Mouse (Mus musculus) kidney, embryonic 14.5 days (tissue): ENCODE measurements at regions not wholly inside any gene's neighbourhood (a gene's known extent, or its start where the extent isn't known, plus 50 kb on each side); places are given as distances from the start of the nearest gene placed in this dataset.
A peak's percentile ranks its signal among the peaks of the same experiment; 100 is the strongest.

Experiments used
- ATAC-seq: fragments of 200-750 bp; cut with Nextera tagmentation; 2 replicates; pipeline ENCODE4 v1.8.0; 2017; ENCODE audit warnings: moderate number of reproducible peaks, mild to moderate bottlenecking, moderate TSS enrichment, moderate library complexity; ENCODE audit not compliant: low FRiP score, low TSS enrichment
- H3K27ac ChIP-seq: fragments of 300-500 bp; sonication (generic); 2 replicates; pipeline ENCODE4 v1.5.1; 2014; ENCODE audit warnings: low read depth, mild to moderate bottlenecking, low read length, moderate library complexity, mixed read lengths
- H3K27me3 ChIP-seq: fragments of 300-500 bp; sonication (generic); 2 replicates; pipeline ENCODE4 v1.6.1; 2014; ENCODE audit warnings: mild to moderate bottlenecking, low read length; ENCODE audit not compliant: control insufficient read depth, insufficient read depth
- H3K36me3 ChIP-seq: fragments of 300-500 bp; sonication (generic); 2 replicates; pipeline ENCODE4 v1.6.1; 2014; ENCODE audit warnings: low read length, mixed read lengths; ENCODE audit not compliant: control insufficient read depth, insufficient read depth
- H3K4me1 ChIP-seq: fragments of 300-500 bp; sonication (generic); 2 replicates; pipeline ENCODE4 v1.6.1; 2014; ENCODE audit warnings: low read length, mixed read lengths; ENCODE audit not compliant: control insufficient read depth, insufficient read depth
- H3K4me2 ChIP-seq: fragments of 300-500 bp; sonication (generic); replicated peaks from 2 replicates; pipeline ENCODE4 v1.6.1; 2014; ENCODE audit warnings: low read depth, mild to moderate bottlenecking, low read length
- H3K4me3 ChIP-seq: fragments of 300-500 bp; sonication (generic); 2 replicates; pipeline ENCODE4 v1.5.1; 2014; ENCODE audit warnings: mild to moderate bottlenecking, low read length
- H3K9ac ChIP-seq: fragments of 300-500 bp; sonication (generic); 2 replicates; pipeline ENCODE4 v1.6.1; 2014; ENCODE audit warnings: low read depth, mild to moderate bottlenecking, low read length, moderate library complexity
- H3K9me3 ChIP-seq: fragments of 300-500 bp; sonication (generic); 2 replicates; pipeline ENCODE4 v1.6.1; 2016; ENCODE audit warnings: low read length; ENCODE audit not compliant: control insufficient read depth
- WGBS: fragments of 180-500 bp; shearing (Covaris S2); extraction: QIAGEN DNeasy Blood & Tissue Kit; methylation state at CpG from one replicate; pipeline ENCODE4 v1.1.7; 2014; 5-methylcytosine and 5-hydroxymethylcytosine counted together

DNA sequence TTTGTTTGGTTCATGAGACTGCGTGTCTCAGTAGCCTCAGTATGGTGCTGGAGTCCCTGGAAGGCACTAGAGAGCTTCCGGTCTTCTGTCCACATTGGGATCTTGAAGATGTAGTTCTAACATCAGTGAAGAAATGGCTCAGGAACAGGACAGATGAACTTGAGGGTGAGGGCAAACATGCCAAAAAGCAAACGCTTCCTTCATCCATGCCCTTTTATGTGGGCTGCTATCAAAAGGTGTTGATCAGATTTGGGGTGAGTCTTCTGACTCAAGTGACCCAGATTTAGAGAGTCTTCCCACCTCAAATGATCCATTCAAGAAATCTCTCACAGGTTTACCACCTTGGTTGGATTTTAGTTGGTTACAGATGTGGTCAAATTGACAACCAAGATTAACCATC is 304.1 kb upstream of the Klf3 start:
- H3K27ac ChIP-seq, result no peak overlapping the region
- ATAC-seq, result no peak
- WGBS, result 95% methylated on average over 3 of the region's 3 CpGs
- H3K4me3 ChIP-seq, result no peak overlapping the region
- H3K9ac ChIP-seq, result no peak overlapping the region
- H3K4me2 ChIP-seq, result no peak overlapping the region
- H3K27me3 ChIP-seq, result no peaks in the 10 kb centered on the region
- no peaks in the 10 kb centered on the region for H3K36me3 ChIP-seq
- no peaks in the 10 kb centered on the region for H3K9me3 ChIP-seq
- 0 out of 2 replicates have a peak, but pooled peaks cover 8% of the 10 kb centered on the region for H3K4me1 ChIP-seq

GRCm38 (mm10) chr5:64500413-64500812 is 302.8 kb upstream of the Klf3 start:
- H3K27ac ChIP-seq, result no peak overlapping the region
- no peak overlapping the region for H3K4me2 ChIP-seq
- H3K27me3 ChIP-seq, result no peaks in the 10 kb centered on the region
- H3K4me1 ChIP-seq, result peaks cover 18% of the 10 kb centered on the region; the same call in 1 of the 2 replicates
- 49% methylated on average over 8 of the region's 8 CpGs for WGBS
- ATAC-seq, result no peak
- no peak overlapping the region for H3K4me3 ChIP-seq
- H3K9me3 ChIP-seq, result no peaks in the 10 kb centered on the region
- no peak overlapping the region for H3K9ac ChIP-seq
- no peaks in the 10 kb centered on the region for H3K36me3 ChIP-seq

DNA sequence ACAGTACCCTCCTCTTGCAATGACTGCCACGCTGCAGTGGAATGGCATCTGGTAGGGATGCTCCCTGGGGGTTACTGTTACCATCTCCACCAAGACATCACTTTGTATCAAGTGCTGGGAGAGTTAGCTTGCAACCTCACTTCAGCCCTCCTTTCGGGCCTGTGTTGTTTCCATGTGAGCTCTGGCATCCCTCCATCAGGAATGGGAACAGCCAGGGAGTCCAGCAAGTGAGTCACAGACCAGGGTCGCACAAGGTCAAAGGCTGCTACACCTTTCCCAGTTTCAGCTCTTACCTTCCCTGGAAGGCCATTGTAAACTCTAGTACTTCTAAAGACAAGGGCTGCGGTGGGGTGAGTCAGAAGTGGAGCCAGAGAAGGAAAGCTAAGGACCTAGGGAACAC is 302.3 kb upstream of the Klf3 start:
- Histone ChIP-seq H3K27me3 (no peaks in the 10 kb centered on the region), H3K9ac (no peak overlapping the region), H3K4me3 (no peak overlapping the region), H3K4me2 (no peak overlapping the region), H3K27ac (no peak overlapping the region), H3K9me3 (no peaks in the 10 kb centered on the region), H3K36me3 (no peaks in the 10 kb centered on the region), H3K4me1 (peaks cover 23% of the 10 kb centered on the region)
- WGBS, result 78% methylated on average over 4 of the region's 4 CpGs
- no peak for ATAC-seq

GRCm38 (mm10) chr5:64501746-64502145 is 301.4 kb upstream of the Klf3 start:
- no peak overlapping the region for H3K27ac ChIP-seq
- H3K9ac ChIP-seq, result no peak overlapping the region
- no peaks in the 10 kb centered on the region for H3K9me3 ChIP-seq
- no peak overlapping the region for H3K4me3 ChIP-seq
- peaks cover 29% of the 10 kb centered on the region for H3K4me1 ChIP-seq
- no peaks in the 10 kb centered on the region for H3K36me3 ChIP-seq
- H3K27me3 ChIP-seq, result no peaks in the 10 kb centered on the region
- ATAC-seq, result no peak
- no peak overlapping the region for H3K4me2 ChIP-seq
- 80% methylated on average over 5 of the region's 5 CpGs for WGBS

DNA sequence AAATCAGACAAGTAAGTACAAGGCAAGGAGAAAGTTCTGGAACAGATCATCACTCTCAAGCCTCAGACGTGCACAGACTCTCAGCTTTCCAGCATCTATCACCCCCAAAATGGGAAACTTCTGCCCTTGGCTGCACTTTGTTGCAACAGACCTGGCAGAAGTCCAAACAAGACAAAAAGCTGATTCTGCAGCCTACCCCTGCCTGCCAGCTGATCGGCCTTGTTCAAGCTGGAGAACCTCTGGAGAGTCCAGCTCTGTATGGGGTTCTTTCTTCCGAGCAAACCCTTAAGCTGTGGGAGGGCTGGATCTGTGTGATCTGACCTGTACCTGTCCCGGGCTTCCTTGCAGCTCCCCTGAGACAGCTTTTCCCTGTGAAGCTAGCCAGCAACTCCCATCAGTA is 299.7 kb upstream of the Klf3 start:
- no peak overlapping the region for H3K4me3 ChIP-seq
- H3K27me3 ChIP-seq, result no peaks in the 10 kb centered on the region
- no peak for ATAC-seq
- H3K4me2 ChIP-seq, result no peak overlapping the region
- no peaks in the 10 kb centered on the region for H3K9me3 ChIP-seq
- 39% methylated on average over 4 of the region's 4 CpGs for WGBS
- H3K9ac ChIP-seq, result no peak overlapping the region
- peak overlapping the region; percentile 55; the same call in 1 of the 2 replicates for H3K27ac ChIP-seq
- no peaks in the 10 kb centered on the region for H3K36me3 ChIP-seq
- H3K4me1 ChIP-seq, result peaks cover 30% of the 10 kb centered on the region

GRCm38 (mm10) chr5:64504507-64504906 is 298.7 kb upstream of the Klf3 start:
- Histone ChIP-seq H3K36me3 (no peaks in the 10 kb centered on the region), H3K9me3 (no peaks in the 10 kb centered on the region), H3K27ac (peak overlapping the region; percentile 84; the same call in 1 of the 2 replicates), H3K4me3 (no peak overlapping the region), H3K27me3 (no peaks in the 10 kb centered on the region), H3K4me2 (no peak overlapping the region), H3K4me1 (peaks cover 30% of the 10 kb centered on the region), H3K9ac (no peak overlapping the region)
- no peak for ATAC-seq
- 51% methylated on average over 6 of the region's 6 CpGs for WGBS

DNA sequence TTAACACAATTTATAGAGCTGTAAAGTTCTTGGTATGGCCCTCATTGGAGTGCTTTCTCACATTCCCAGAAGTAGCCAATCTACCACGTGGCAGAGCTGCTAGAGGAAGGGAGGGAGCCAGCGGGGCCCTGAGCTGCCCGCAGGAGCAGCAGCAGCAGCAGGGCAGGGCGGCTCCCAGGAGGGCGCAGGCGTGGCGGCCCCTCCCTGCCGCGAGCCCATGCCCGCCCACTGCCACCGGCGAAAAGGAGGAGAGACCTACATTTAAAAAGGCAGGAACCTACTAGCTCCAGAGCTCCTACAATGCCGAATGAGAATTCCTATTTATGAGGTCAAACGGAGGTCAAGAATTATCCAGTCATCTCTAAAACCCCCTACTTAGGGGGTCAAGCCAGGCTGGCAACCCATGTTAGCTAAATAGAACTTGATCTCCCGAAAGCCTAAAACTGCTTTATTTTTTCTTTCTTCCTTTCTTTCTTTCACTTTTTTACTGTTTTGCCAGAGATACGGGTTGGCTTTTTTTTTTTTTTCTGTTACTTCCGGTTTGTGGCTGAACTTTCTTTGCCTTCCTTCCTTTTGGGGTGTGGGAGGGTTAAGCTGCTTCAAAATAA is 297.9 kb upstream of the Klf3 start:
- H3K4me2 ChIP-seq, result peak overlapping the region; percentile 49
- no peaks in the 10 kb centered on the region for H3K36me3 ChIP-seq
- ATAC-seq, result peak; percentile 87
- H3K27ac ChIP-seq, result peak overlapping the region; percentile 84
- H3K4me1 ChIP-seq, result peaks cover 30% of the 10 kb centered on the region
- H3K9me3 ChIP-seq, result no peaks in the 10 kb centered on the region
- no peaks in the 10 kb centered on the region for H3K27me3 ChIP-seq
- WGBS, result under 1% methylated on average over 16 of the region's 17 CpGs
- H3K4me3 ChIP-seq, result peak overlapping the region; percentile 29
- H3K9ac ChIP-seq, result peak overlapping the region; percentile 8; the same call in 1 of the 2 replicates

- H3K27me3 ChIP-seq, result no peaks in the 10 kb centered on the region
- H3K4me2 ChIP-seq, result peak overlapping the region; percentile 49
- peak; percentile 65 for ATAC-seq
- no peaks in the 10 kb centered on the region for H3K9me3 ChIP-seq
- H3K9ac ChIP-seq, result peak overlapping the region; percentile 8; the same call in 1 of the 2 replicates
- H3K36me3 ChIP-seq, result no peaks in the 10 kb centered on the region
- H3K4me3 ChIP-seq, result peak overlapping the region; percentile 29
- 2% methylated on average over 15 of the region's 15 CpGs for WGBS
- H3K27ac ChIP-seq, result peak overlapping the region; percentile 84
- H3K4me1 ChIP-seq, result peaks cover 27% of the 10 kb centered on the region
Observed at GRCm38 (mm10) chr5:64505835-64506600, 297.2 kb upstream of the Klf3 start.

GRCm38 (mm10) chr5:64508565-64508964 is 294.6 kb upstream of the Klf3 start:
- no peaks in the 10 kb centered on the region for H3K9me3 ChIP-seq
- no peak overlapping the region for H3K4me3 ChIP-seq
- H3K9ac ChIP-seq, result no peak overlapping the region
- no peaks in the 10 kb centered on the region for H3K27me3 ChIP-seq
- no peak overlapping the region for H3K27ac ChIP-seq
- ATAC-seq, result peak; percentile 8; the same call in 1 of the 2 replicates
- no peak overlapping the region for H3K4me2 ChIP-seq
- 59% methylated on average over 2 of the region's 2 CpGs for WGBS
- peaks cover 25% of the 10 kb centered on the region for H3K4me1 ChIP-seq
- H3K36me3 ChIP-seq, result no peaks in the 10 kb centered on the region
